8 mouse cellular contexts compared by ENCODE assay signal in genomic region chr1:143730899-143731298, GRCm38 (mm10). TPM values are rescaled to one million over a fixed set of nuclear protein-coding genes. Genes with fewer than 3 reads are reported as not detected.
A peak's percentile ranks its signal among the peaks of the same experiment; 100 is the strongest.
DNase-seq lines count a peak whose midpoint lies in the region; ATAC-seq and TF ChIP-seq lines count a peak whose summit lies in the region.

No protein-coding gene starts in this region.

- DNase-seq in adrenal gland, adult 2 months: peak; percentile 33
- DNase-seq in adrenal gland, adult 18-20 months (ENCODE audit: low spot score in 2 of 2): no peak
- peak; percentile 30 for DNase-seq in midbrain, postnatal 0 days (ENCODE audit: low spot score)
- DNase-seq in thymus, postnatal 10 days (ENCODE audit: low spot score in 2 of 2): peak; percentile 15 to 33
- no peak for DNase-seq in layer of hippocampus, postnatal 25 days (ENCODE audit: extremely low spot score in 1 of 2, low spot score in 1 of 2)
- DNase-seq in gastrocnemius, adult 8-10 months (ENCODE audit: low spot score in 2 of 2): no peak

- 85% methylated on average over 2 of the region's 2 CpGs for WGBS in midbrain, postnatal 0 days
- WGBS in midbrain, embryonic 13.5 days: 86% methylated on average over 2 of the region's 2 CpGs

- no peak for ATAC-seq in midbrain, postnatal 0 days (ENCODE audit: low FRiP score)
- no peak for ATAC-seq in midbrain, embryonic 13.5 days
- peak; percentile 70 for ATAC-seq in inflammation-experienced regulatory T-cells, adult 6 months

- H3K27ac ChIP-seq in midbrain, postnatal 0 days (ENCODE audit: low read depth, low read length): no peak overlapping the region
- H3K27ac ChIP-seq in midbrain, embryonic 13.5 days: no peak overlapping the region

- H3K4me2 ChIP-seq in midbrain, postnatal 0 days (ENCODE audit: low read depth, low read length, poor library complexity, severe bottlenecking): no peak overlapping the region
- no peak overlapping the region for H3K4me2 ChIP-seq in midbrain, embryonic 13.5 days (replicated peaks)

- no peak overlapping the region for H3K9ac ChIP-seq in midbrain, postnatal 0 days (replicated peaks; ENCODE audit: low read length, poor library complexity, severe bottlenecking)
- no peak overlapping the region for H3K9ac ChIP-seq in midbrain, embryonic 13.5 days (replicated peaks)

- H3K9me3 ChIP-seq in midbrain, postnatal 0 days (ENCODE audit: low read length): no peaks in the 10 kb centered on the region
- no peaks in the 10 kb centered on the region for H3K9me3 ChIP-seq in midbrain, embryonic 13.5 days

- no peaks in the 10 kb centered on the region for H3K36me3 ChIP-seq in midbrain, postnatal 0 days (ENCODE audit: insufficient read depth, low read length)
- no peaks in the 10 kb centered on the region for H3K36me3 ChIP-seq in midbrain, embryonic 13.5 days

- peak; percentile 59 for TF ChIP-seq CTCF in midbrain, postnatal 0 days (IDR thresholded peaks at IDR 0.05)

- H3K27me3 ChIP-seq in midbrain, postnatal 0 days (ENCODE audit: insufficient read depth, low read length): no peaks in the 10 kb centered on the region
- H3K27me3 ChIP-seq in midbrain, embryonic 13.5 days: no peaks in the 10 kb centered on the region

- H3K4me1 ChIP-seq in midbrain, postnatal 0 days (ENCODE audit: insufficient read depth, low read length): no peaks in the 10 kb centered on the region
- H3K4me1 ChIP-seq in midbrain, embryonic 13.5 days (replicated peaks): no peaks in the 10 kb centered on the region

- no peak overlapping the region for H3K4me3 ChIP-seq in midbrain, postnatal 0 days (ENCODE audit: low read depth, low read length)
- H3K4me3 ChIP-seq in midbrain, embryonic 13.5 days (replicated peaks): no peak overlapping the region

RNA-seq across cellular contexts. Expression of gene Glrx2, which starts 14.8 kb away (rescaled TPM):
- total RNA-seq in adrenal gland, adult 2 months (2021): 100 to 1,000 TPM in 1 of 2 experiments, 10 to 100 TPM in 1; 94.8 to 104 TPM
- 22.5 and 34.7 TPM in 2 replicates for polyA plus RNA-seq in adrenal gland, adult 2 months (2012; rRNA removed)
- total RNA-seq in adrenal gland, adult 18-20 months (2021): 10 to 100 TPM; 87.0 to 93.1 TPM
- total RNA-seq in midbrain, postnatal 0 days (2014; rRNA removed): 31.4 and 40.8 TPM in 2 replicates
- polyA plus RNA-seq in midbrain, postnatal 0 days (2015; fragmentation: Nextera tagmentation; extraction: Ambion mirVana): 98.0 and 113 TPM in 2 replicates
- 135 and 140 TPM in 2 replicates for polyA plus RNA-seq in midbrain, embryonic 13.5 days (2015; fragmentation: Nextera tagmentation; extraction: Ambion mirVana)
- polyA plus RNA-seq in inflammation-experienced regulatory T-cells, adult 6 months (2017; shearing (Covaris generic)): 10 to 100 TPM; 38.7 to 54.4 (median 40.4) TPM
- total RNA-seq in layer of hippocampus, postnatal 25 days (2021): 100 to 1,000 TPM; 107 to 114 TPM
- 10 to 100 TPM; 81.4 to 90.4 (median 85.8) TPM for total RNA-seq in gastrocnemius, adult 8-10 months (2022)

RNA-seq across cellular contexts. Expression of gene Cdc73, which starts 28.2 kb away (rescaled TPM):
- total RNA-seq in adrenal gland, adult 2 months (2021): 100 to 1,000 TPM in 1 of 2 experiments, 10 to 100 TPM in 1; 94.4 to 109 TPM
- polyA plus RNA-seq in adrenal gland, adult 2 months (2012; rRNA removed): 0.33 and 0.45 TPM in 2 replicates
- 100 to 1,000 TPM in 1 of 2 experiments, 10 to 100 TPM in 1; 87.0 to 102 TPM for total RNA-seq in adrenal gland, adult 18-20 months (2021)
- 7.8 and 11.6 TPM in 2 replicates for total RNA-seq in midbrain, postnatal 0 days (2014; rRNA removed)
- 8.3 and 11.5 TPM in 2 replicates for polyA plus RNA-seq in midbrain, postnatal 0 days (2015; fragmentation: Nextera tagmentation; extraction: Ambion mirVana)
- 21.0 and 26.8 TPM in 2 replicates for polyA plus RNA-seq in midbrain, embryonic 13.5 days (2015; fragmentation: Nextera tagmentation; extraction: Ambion mirVana)
- polyA plus RNA-seq in inflammation-experienced regulatory T-cells, adult 6 months (2017; shearing (Covaris generic)): 10 to 100 TPM; 17.7 to 21.5 (median 17.9) TPM
- 10 to 100 TPM; 60.5 to 66.8 TPM for total RNA-seq in layer of hippocampus, postnatal 25 days (2021)
- 10 to 100 TPM; 47.1 to 59.3 (median 52.9) TPM for total RNA-seq in gastrocnemius, adult 8-10 months (2022)

RNA-seq across cellular contexts. Expression of gene Trove2, which starts 46.0 kb away (rescaled TPM):
- 10 to 100 TPM; 11.3 to 18.1 TPM for total RNA-seq in adrenal gland, adult 2 months (2021)
- polyA plus RNA-seq in adrenal gland, adult 2 months (2012; rRNA removed): 0.48 and 0.51 TPM in 2 replicates
- 10 to 100 TPM; 13.1 to 13.2 TPM for total RNA-seq in adrenal gland, adult 18-20 months (2021)
- total RNA-seq in midbrain, postnatal 0 days (2014; rRNA removed): 31.5 and 41.5 TPM in 2 replicates
- polyA plus RNA-seq in midbrain, postnatal 0 days (2015; fragmentation: Nextera tagmentation; extraction: Ambion mirVana): 22.1 and 24.9 TPM in 2 replicates
- 46.0 and 51.8 TPM in 2 replicates for polyA plus RNA-seq in midbrain, embryonic 13.5 days (2015; fragmentation: Nextera tagmentation; extraction: Ambion mirVana)
- polyA plus RNA-seq in inflammation-experienced regulatory T-cells, adult 6 months (2017; shearing (Covaris generic)): 1 to 10 TPM; 4.6 to 6.5 (median 4.7) TPM
- total RNA-seq in layer of hippocampus, postnatal 25 days (2021): 10 to 100 TPM; 27.6 to 29.9 TPM
- 1 to 10 TPM; 2.8 to 3.6 (median 3.2) TPM for total RNA-seq in gastrocnemius, adult 8-10 months (2022)

RNA-seq across cellular contexts. Expression of gene Uchl5, which starts 46.2 kb away (rescaled TPM):
- 10 to 100 TPM; 20.5 to 23.7 TPM for total RNA-seq in adrenal gland, adult 2 months (2021)
- polyA plus RNA-seq in adrenal gland, adult 2 months (2012; rRNA removed): 1.2 and 1.9 TPM in 2 replicates
- 10 to 100 TPM; 18.8 to 26.6 TPM for total RNA-seq in adrenal gland, adult 18-20 months (2021)
- total RNA-seq in midbrain, postnatal 0 days (2014; rRNA removed): 9.2 and 24.9 TPM in 2 replicates
- 57.6 and 63.0 TPM in 2 replicates for polyA plus RNA-seq in midbrain, postnatal 0 days (2015; fragmentation: Nextera tagmentation; extraction: Ambion mirVana)
- polyA plus RNA-seq in midbrain, embryonic 13.5 days (2015; fragmentation: Nextera tagmentation; extraction: Ambion mirVana): 69.1 and 79.4 TPM in 2 replicates
- polyA plus RNA-seq in inflammation-experienced regulatory T-cells, adult 6 months (2017; shearing (Covaris generic)): 10 to 100 TPM; 49.2 to 94.0 (median 74.1) TPM
- 10 to 100 TPM; 36.9 to 38.9 TPM for total RNA-seq in layer of hippocampus, postnatal 25 days (2021)
- total RNA-seq in gastrocnemius, adult 8-10 months (2022): 10 to 100 TPM; 19.7 to 25.1 (median 22.2) TPM

Comparison
In these comparisons a context has a peak if more than half of its experiments do, and no peak if none do; other contexts are left out.
1. DNase-seq: peak in adrenal gland, adult 2 months (single experiment), midbrain, postnatal 0 days (single experiment) and thymus, postnatal 10 days (2 of 2); none in adrenal gland, adult 18-20 months (0 of 2), layer of hippocampus, postnatal 25 days (0 of 2) and gastrocnemius, adult 8-10 months (0 of 2).